Mouse (Mus musculus) ES-E14 (cell line): ENCODE results near the gene Olfr726. TPM values are rescaled to one million over a fixed set of nuclear protein-coding genes. Genes with fewer than 3 reads are reported as not detected.
A peak's percentile ranks its signal among the peaks of the same experiment; 100 is the strongest.

Source experiments
- DNase-seq: peaks from one replicate; pipeline ENCODE4 v3.0.0-alpha.2; 2013; ENCODE audit warnings: low read depth, low spot score
- H3K27ac ChIP-seq: 2 replicates; pipeline ENCODE4 v1.5.1; 2012; ENCODE audit warnings: low read depth, mild to moderate bottlenecking, low read length, moderate library complexity, mixed read lengths; ENCODE audit not compliant: poor library complexity, insufficient read depth, severe bottlenecking
- H3K36me3 ChIP-seq: 2 replicates; pipeline ENCODE4 v1.6.1; 2012; ENCODE audit warnings: mild to moderate bottlenecking, low read length, moderate library complexity, mixed read lengths; ENCODE audit not compliant: control insufficient read depth, poor library complexity, insufficient read depth, severe bottlenecking
- H3K4me1 ChIP-seq, 2 experiments: fragments of 150-350 bp in 1 of 2; sonication (generic) in 1 of 2; 2 replicates each; pipeline ENCODE4 v1.6.1; 2012; ENCODE audit warnings: low read length in 2 of 2, mild to moderate bottlenecking in 1 of 2, mixed read lengths in 1 of 2; ENCODE audit not compliant: control insufficient read depth in 2 of 2, insufficient read depth in 2 of 2, poor library complexity in 1 of 2
- H3K4me3 ChIP-seq, 2 experiments: fragments of 150-350 bp in 1 of 2; sonication (generic) in 1 of 2; 2 replicates each; pipeline ENCODE4 v1.5.1; 2012; ENCODE audit warnings: low read length in 2 of 2, low read depth in 1 of 2, mild to moderate bottlenecking in 1 of 2, mixed read lengths in 1 of 2; ENCODE audit not compliant: insufficient read depth in 1 of 2, poor library complexity in 1 of 2, severe bottlenecking in 1 of 2
- H3K9ac ChIP-seq: 2 replicates; pipeline ENCODE4 v1.6.1; 2012; ENCODE audit warnings: low read depth, mild to moderate bottlenecking, low read length, mixed read lengths; ENCODE audit not compliant: poor library complexity, insufficient read depth, severe bottlenecking
- H3K9me3 ChIP-seq: fragments of 150-350 bp; sonication (generic); 2 replicates; pipeline ENCODE4 v1.6.1; 2012; ENCODE audit warnings: low read depth, mild to moderate bottlenecking, low read length; ENCODE audit not compliant: control insufficient read depth, insufficient read depth
- CHD2 ChIP-seq: IDR thresholded peaks from 2 replicates; pipeline ENCODE4 v1.6.1; 2014; ENCODE audit warnings: mild to moderate bottlenecking, low read depth, low read length, inconsistent platforms
- HCFC1 ChIP-seq: IDR thresholded peaks from 2 replicates; pipeline ENCODE4 v1.6.1; 2012; ENCODE audit warnings: low read length, inconsistent platforms, borderline replicate concordance; ENCODE audit not compliant: insufficient read depth
- MAFK ChIP-seq: IDR thresholded peaks from 2 replicates; pipeline ENCODE4 v1.6.1; 2014; ENCODE audit warnings: mild to moderate bottlenecking, low read depth, low read length, inconsistent platforms; ENCODE audit not compliant: insufficient read depth
- ZC3H11A ChIP-seq: IDR thresholded peaks from 2 replicates; pipeline ENCODE4 v1.6.1; 2012; ENCODE audit warnings: low read depth, mild to moderate bottlenecking, inconsistent platforms, low read length, borderline replicate concordance
- ZNF384 ChIP-seq: IDR thresholded peaks from 2 replicates; pipeline ENCODE4 v1.6.1; 2012; ENCODE audit warnings: low read depth, low read length, inconsistent platforms
- in situ Hi-C, 2 experiments: fragments of 600-800 bp; cut with MboI; formaldehyde crosslinking; loops; one replicate each; pipeline ENCODE4 v1.15.1; 2025; ENCODE audit warnings: low sequenced_read_pairs in 2 of 2, inconsistent platforms in 1 of 2; ENCODE audit not compliant: unreplicated experiment in 2 of 2
- total RNA-seq: library from RNA; depleted of rRNA; stranded (reverse); fragments of 300-350 nt; gene quantifications from 2 replicates; pipeline ENCODE4 v1.2.3, GENCODE M21; 2012; rRNA removed

The Olfr726 gene
- total RNA-seq, 1 experiment, result not detected

- Histone ChIP-seq H3K9me3 (no peaks in the 10 kb centered on the region), H3K4me3 (peak overlapping the region; percentile 80 to 82), H3K9ac (peak overlapping the region; percentile 92), H3K27ac (peak overlapping the region; percentile 49), H3K4me1 (no peaks in the 10 kb centered on the region), H3K36me3 (no peaks in the 10 kb centered on the region)
- TF ChIP-seq MAFK (no peak), CHD2 (no peak), ZNF384 (no peak), HCFC1 (no peak), ZC3H11A (no peak)
- in situ Hi-C loops, result no loop called here
- DNase-seq, result no peak
Measured at GRCm38 (mm10) chr14:50061590-50061954, 29.2 kb downstream of the Olfr726 start.

DNA sequence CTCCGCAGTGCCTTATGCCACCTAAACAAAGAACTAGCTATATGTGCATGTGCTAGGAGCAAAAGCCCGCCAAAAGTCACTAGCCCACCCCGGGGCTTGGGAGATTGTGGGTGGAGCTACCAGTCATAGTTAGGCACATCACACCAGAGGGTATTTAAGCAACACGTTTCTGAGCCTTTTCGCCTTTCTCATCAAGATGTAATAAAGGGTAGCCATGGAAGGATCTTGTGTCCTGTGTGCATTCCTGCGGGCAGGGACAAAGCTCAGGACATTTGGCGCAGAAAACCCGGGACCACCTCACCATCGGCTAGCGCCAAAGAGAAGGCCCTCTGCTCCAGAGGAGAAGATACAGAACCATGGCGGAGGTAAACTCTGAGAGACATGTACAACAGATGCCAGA, 29.6 kb downstream of the Olfr726 start:
- Histone ChIP-seq H3K36me3 (no peaks in the 10 kb centered on the region), H3K9ac (peak overlapping the region; percentile 92), H3K27ac (peak overlapping the region; percentile 49; the same call in 1 of the 2 replicates), H3K4me3 (peak overlapping the region; percentile 80 to 82), H3K9me3 (no peaks in the 10 kb centered on the region), H3K4me1 (no peaks in the 10 kb centered on the region)
- in situ Hi-C loops, result no loop called here
- peak; percentile 21 for DNase-seq
- TF ChIP-seq MAFK, result no peak
- no peak for TF ChIP-seq ZNF384
- no peak for TF ChIP-seq CHD2
- TF ChIP-seq ZC3H11A, result no peak
- TF ChIP-seq HCFC1, result no peak

DNA sequence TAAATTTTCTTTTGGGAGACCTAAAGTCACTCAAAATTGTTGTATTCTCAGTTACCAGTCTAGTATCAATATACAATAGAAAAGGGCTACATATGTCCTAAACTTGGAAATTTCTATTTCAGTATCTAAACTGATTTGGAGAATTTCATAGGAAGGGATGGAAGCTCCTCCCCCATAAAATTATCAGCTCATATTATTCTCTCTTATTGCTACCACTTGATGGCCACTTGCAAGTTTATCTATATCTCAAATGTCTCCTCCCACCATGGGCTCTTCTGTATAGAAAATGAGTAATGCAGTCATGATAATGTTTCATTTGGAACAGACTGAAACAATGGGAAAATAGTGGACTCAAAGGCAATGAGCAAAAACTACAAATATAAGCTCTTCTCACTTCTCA, 50.5 kb downstream of the Olfr726 start, which contains the start of gene Olfr725:
Gene Olfr725, minus strand, starts transcription at position 101 of the 400 bp plus-strand sequence.
- no peak within 1 kb of the TSS for H3K27ac ChIP-seq
- H3K9ac ChIP-seq, result no peak within 1 kb of the TSS
- no peaks in the 10 kb centered on the region for H3K36me3 ChIP-seq
- in situ Hi-C loops, result no loop called here
- TF ChIP-seq CHD2 (no peak), MAFK (no peak), ZNF384 (no peak), ZC3H11A (no peak), HCFC1 (no peak)
- H3K4me3 ChIP-seq, result no peak within 1 kb of the TSS
- H3K9me3 ChIP-seq, result no peaks in the 10 kb centered on the region
- DNase-seq, result no peak
- H3K4me1 ChIP-seq, result no peaks in the 10 kb centered on the region

Other genes starting within 250 kb of the Olfr726 start
- not detected in 2 replicates for gene Olfr722, start 189.0 kb downstream of the Olfr726 start, total RNA-seq
- not detected in 2 replicates for gene Olfr723, start 159.2 kb downstream of the Olfr726 start, total RNA-seq
- not detected in 2 replicates for gene Olfr724, start 127.7 kb downstream of the Olfr726 start, total RNA-seq
- gene Olfr725, start 50.6 kb downstream of the Olfr726 start, total RNA-seq, result not detected in 2 replicates
- not detected in 2 replicates for gene Olfr727, start 32.2 kb upstream of the Olfr726 start, total RNA-seq
- not detected in 2 replicates for gene Olfr728, start 51.7 kb upstream of the Olfr726 start, total RNA-seq
- not detected in 2 replicates for gene Olfr729, start 62.0 kb upstream of the Olfr726 start, total RNA-seq
- gene Olfr730, start 97.2 kb upstream of the Olfr726 start, total RNA-seq, result not detected in 2 replicates
- gene Olfr731, start 150.9 kb upstream of the Olfr726 start, total RNA-seq, result not detected in 2 replicates
- not detected in 2 replicates for gene Olfr732, start 193.3 kb upstream of the Olfr726 start, total RNA-seq
- gene Olfr733, start 210.6 kb upstream of the Olfr726 start, total RNA-seq, result not detected in 2 replicates
- not detected in 2 replicates for gene Olfr734, start 235.8 kb upstream of the Olfr726 start, total RNA-seq